Mouse (Mus musculus) stomach, embryonic 16.5 days (tissue): ENCODE measurements around the gene Ppp2r2c. TPM values are rescaled to one million over a fixed set of nuclear protein-coding genes. Genes with fewer than 3 reads are reported as not detected.

ENCODE experiments used
- ATAC-seq: fragments of 200-750 bp; cut with Nextera tagmentation; 2 replicates; pipeline ENCODE4 v1.8.0; 2017; ENCODE audit warnings: moderate number of reproducible peaks, moderate TSS enrichment; ENCODE audit not compliant: insufficient read depth, low FRiP score
- H3K27ac ChIP-seq: fragments of 300-500 bp; sonication (generic); 2 replicates; pipeline ENCODE4 v1.5.1; 2014; ENCODE audit warnings: low read length
- H3K27me3 ChIP-seq: fragments of 300-500 bp; sonication (generic); 2 replicates; pipeline ENCODE4 v1.6.1; 2014; ENCODE audit warnings: low read length, control low read depth, mixed read lengths; ENCODE audit not compliant: control insufficient read depth, insufficient read depth
- H3K36me3 ChIP-seq: fragments of 300-500 bp; sonication (generic); 2 replicates; pipeline ENCODE4 v1.6.1; 2014; ENCODE audit warnings: low read length; ENCODE audit not compliant: control insufficient read depth, insufficient read depth
- H3K4me1 ChIP-seq: fragments of 300-500 bp; sonication (generic); 2 replicates; pipeline ENCODE4 v1.6.1; 2014; ENCODE audit warnings: low read length, control low read depth, mixed read lengths; ENCODE audit not compliant: control insufficient read depth, insufficient read depth
- H3K4me2 ChIP-seq: fragments of 300-500 bp; sonication (generic); 2 replicates; pipeline ENCODE4 v1.6.1; 2014; ENCODE audit warnings: low read depth, low read length, mixed read lengths
- H3K4me3 ChIP-seq: fragments of 300-500 bp; sonication (generic); replicated peaks from 2 replicates; pipeline ENCODE4 v1.5.1; 2014; ENCODE audit warnings: mild to moderate bottlenecking, low read length
- H3K9ac ChIP-seq: fragments of 300-500 bp; sonication (generic); 2 replicates; pipeline ENCODE4 v1.6.1; 2014; ENCODE audit warnings: low read length
- H3K9me3 ChIP-seq: fragments of 300-500 bp; sonication (generic); replicated peaks from 2 replicates; pipeline ENCODE4 v1.6.1; 2016; ENCODE audit warnings: low read length, control low read depth; ENCODE audit not compliant: control insufficient read depth
- WGBS: fragments of 180-500 bp; shearing (Covaris S2); extraction: QIAGEN DNeasy Blood & Tissue Kit; methylation state at CpG from one replicate; pipeline ENCODE4 v1.1.7; 2014; 5-methylcytosine and 5-hydroxymethylcytosine counted together
- polyA plus RNA-seq: library from polyadenylated mRNA; unstranded; fragments of >200 nt; fragmentation: Nextera tagmentation; extraction: Ambion mirVana; gene quantifications from 2 replicates; pipeline ENCODE4 v1.2.1, GENCODE M21; 2015

Gene Ppp2r2c
- polyA plus RNA-seq, 1 experiment from 2014 or later = 0.63 TPM

GRCm38 (mm10) chr5:36898415-36899109 lies 30.2 kb downstream of the Ppp2r2c start:
- 70% methylated on average over 11 of the region's 11 CpGs for WGBS
- Histone ChIP-seq H3K27ac (no peak overlapping the region), H3K36me3 (no peaks in the 10 kb centered on the region), H3K9me3 (no peaks in the 10 kb centered on the region), H3K4me2 (no peak overlapping the region), H3K27me3 (no peaks in the 10 kb centered on the region), H3K9ac (no peak overlapping the region), H3K4me3 (no peak overlapping the region), H3K4me1 (no peaks in the 10 kb centered on the region)
- no peak for ATAC-seq

DNA sequence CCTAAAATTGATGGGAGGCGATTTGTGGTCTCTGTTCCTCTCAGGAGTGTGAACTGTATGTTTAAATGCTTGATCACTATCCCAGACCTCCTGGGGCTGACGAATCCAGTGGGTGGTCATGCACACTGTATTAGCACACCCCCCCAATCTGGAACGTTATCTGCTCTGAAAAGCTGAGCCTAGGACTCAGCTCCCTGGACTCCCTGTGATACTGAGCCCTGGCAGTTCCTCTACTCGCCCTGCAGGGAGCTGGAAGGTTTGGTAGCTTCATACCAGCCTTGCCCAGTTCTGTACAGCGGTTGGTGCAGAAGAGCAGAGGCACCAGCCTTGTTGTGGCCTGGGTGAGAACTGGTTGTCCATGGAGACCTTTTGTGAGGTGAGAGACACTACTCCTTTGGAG lies 31.1 kb downstream of the Ppp2r2c start:
- no peak overlapping the region for H3K4me2 ChIP-seq
- H3K27me3 ChIP-seq = no peaks in the 10 kb centered on the region
- no peak overlapping the region for H3K4me3 ChIP-seq
- no peaks in the 10 kb centered on the region for H3K9me3 ChIP-seq
- no peak overlapping the region for H3K27ac ChIP-seq
- no peak overlapping the region for H3K9ac ChIP-seq
- ATAC-seq = no peak
- no peaks in the 10 kb centered on the region for H3K36me3 ChIP-seq
- no peaks in the 10 kb centered on the region for H3K4me1 ChIP-seq
- WGBS = 64% methylated on average over 5 of the region's 5 CpGs

DNA sequence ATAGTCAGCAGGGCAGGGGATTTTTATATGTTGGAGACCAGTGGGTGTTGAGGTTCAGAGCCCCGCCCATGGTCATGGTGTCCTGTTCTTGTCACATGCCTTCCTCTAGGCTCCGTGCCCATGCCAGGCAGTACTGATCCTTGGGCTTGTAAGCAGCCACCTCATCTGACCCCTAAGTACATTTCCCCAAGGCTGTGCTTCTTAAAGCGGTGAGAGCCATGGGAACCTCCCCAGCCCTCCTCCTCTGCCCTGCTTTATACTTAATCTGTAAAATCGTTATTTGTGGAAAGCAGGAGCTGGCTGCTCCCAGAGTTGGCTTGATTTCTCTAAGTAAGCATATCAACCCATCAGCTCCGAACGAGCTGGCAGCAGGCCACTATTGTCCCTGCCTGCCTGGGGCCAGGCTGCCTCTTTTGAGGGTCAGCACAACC lies 31.9 kb downstream of the Ppp2r2c start:
- Histone ChIP-seq H3K4me2 (no peak overlapping the region), H3K27ac (no peak overlapping the region), H3K4me3 (no peak overlapping the region), H3K36me3 (no peaks in the 10 kb centered on the region), H3K9ac (no peak overlapping the region), H3K4me1 (no peaks in the 10 kb centered on the region), H3K9me3 (no peaks in the 10 kb centered on the region), H3K27me3 (no peaks in the 10 kb centered on the region)
- no peak for ATAC-seq
- 50% methylated on average over 6 of the region's 6 CpGs for WGBS

DNA sequence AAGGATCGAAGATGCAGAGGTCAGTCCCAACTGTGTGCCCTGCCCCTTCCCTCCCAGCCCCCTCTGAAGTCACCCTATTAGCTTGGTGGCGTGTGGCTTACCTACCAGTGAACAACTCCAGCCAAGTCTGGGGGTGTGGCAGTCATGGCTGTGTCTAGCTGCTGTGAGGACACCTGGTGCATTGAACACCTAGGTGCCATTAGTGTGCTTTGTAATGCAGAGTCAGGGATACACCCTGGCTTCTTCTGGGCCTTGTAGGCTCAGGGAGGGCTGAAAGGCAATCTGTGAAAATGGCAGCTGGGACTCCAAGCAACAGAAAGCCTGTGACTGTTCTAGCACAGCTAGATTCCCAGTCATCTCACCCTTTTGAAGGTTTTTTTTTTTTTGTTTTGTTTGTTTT lies 34.5 kb downstream of the Ppp2r2c start:
- no peak overlapping the region for H3K4me3 ChIP-seq
- whole genome bisulfite sequencing = 61% methylated on average over 2 of the region's 2 CpGs
- H3K27ac ChIP-seq = no peak overlapping the region
- no peak overlapping the region for H3K9ac ChIP-seq
- no peak overlapping the region for H3K4me2 ChIP-seq
- no peaks in the 10 kb centered on the region for H3K36me3 ChIP-seq
- H3K27me3 ChIP-seq = no peaks in the 10 kb centered on the region
- H3K9me3 ChIP-seq = no peaks in the 10 kb centered on the region
- H3K4me1 ChIP-seq = no peaks in the 10 kb centered on the region
- ATAC-seq = no peak

DNA sequence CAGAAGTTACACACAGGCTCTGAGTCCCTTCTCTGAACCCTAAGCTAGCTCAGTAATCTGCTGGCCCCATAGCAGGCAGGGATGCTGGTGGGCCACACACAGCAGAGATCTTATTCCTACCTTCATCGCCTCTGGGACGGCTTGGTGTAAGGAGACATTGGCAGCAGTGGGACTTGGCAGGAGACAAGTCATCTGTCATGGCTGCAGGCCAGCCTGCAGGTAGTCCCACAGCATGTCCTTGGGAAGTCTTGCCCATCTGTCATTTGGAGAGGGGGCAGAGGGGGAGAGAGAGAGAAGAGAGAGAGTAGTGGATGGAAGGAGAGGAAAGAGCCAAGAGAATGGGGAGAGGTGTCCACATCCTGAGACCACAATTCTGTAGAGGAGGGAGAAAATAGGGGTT lies 35.8 kb downstream of the Ppp2r2c start:
- WGBS = 71% methylated on average over 2 of the region's 2 CpGs
- no peak overlapping the region for H3K27ac ChIP-seq

DNA sequence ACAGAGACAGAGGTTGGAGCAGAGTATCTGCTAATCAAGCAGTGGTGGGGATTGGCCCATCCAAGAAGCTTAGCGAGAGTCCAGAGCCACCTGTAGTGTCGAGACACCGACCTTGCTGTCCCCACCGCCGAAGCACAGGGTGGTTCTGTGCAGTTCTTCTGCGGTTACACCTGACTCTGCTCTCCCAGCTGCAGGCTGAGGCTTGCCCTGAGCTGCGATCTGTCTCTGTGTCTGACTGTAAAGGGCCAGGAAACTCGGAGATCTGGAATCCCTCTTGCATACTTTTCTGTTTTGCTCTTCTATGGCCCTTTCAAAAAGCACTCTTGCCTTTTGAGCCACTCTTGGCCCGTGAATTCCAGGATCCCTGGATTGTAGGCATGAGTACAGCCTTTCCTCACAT lies 36.4 kb downstream of the Ppp2r2c start:
- Histone ChIP-seq H3K27me3 (no peaks in the 10 kb centered on the region), H3K4me1 (no peaks in the 10 kb centered on the region), H3K9ac (no peak overlapping the region), H3K4me2 (no peak overlapping the region), H3K4me3 (no peak overlapping the region), H3K36me3 (no peaks in the 10 kb centered on the region), H3K27ac (no peak overlapping the region), H3K9me3 (no peaks in the 10 kb centered on the region)
- 70% methylated on average over 9 of the region's 9 CpGs for WGBS
- no peak for ATAC-seq

More for the DNA sequence above, 35.8 kb downstream of the Ppp2r2c start:
- Histone ChIP-seq H3K36me3 (no peaks in the 10 kb centered on the region), H3K27me3 (no peaks in the 10 kb centered on the region), H3K4me1 (no peaks in the 10 kb centered on the region), H3K4me2 (no peak overlapping the region), H3K9ac (no peak overlapping the region), H3K4me3 (no peak overlapping the region), H3K9me3 (no peaks in the 10 kb centered on the region)
- ATAC-seq = no peak

DNA sequence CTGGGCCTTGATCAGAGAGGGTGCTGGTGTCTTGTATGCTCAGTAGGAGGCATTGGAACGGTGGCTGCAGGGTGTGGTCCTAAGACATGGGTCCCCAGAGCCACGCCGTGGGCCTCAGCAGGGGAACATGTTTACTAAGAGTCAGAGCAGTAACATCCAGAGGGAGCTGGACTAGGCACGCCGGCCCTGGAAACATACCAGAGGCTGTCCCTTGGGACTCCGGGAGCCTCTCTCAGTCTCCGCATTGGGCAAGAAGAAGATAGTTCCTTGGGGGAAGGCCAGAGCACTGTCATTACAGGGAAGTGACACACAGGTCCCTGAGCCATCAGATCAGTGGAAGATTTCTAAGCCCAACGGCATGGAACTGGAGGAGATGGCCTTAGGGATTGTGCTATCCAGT lies 36.9 kb downstream of the Ppp2r2c start:
- no peaks in the 10 kb centered on the region for H3K36me3 ChIP-seq
- no peak overlapping the region for H3K4me2 ChIP-seq
- H3K9ac ChIP-seq = no peak overlapping the region
- no peak for ATAC-seq
- H3K4me1 ChIP-seq = no peaks in the 10 kb centered on the region
- H3K27me3 ChIP-seq = no peaks in the 10 kb centered on the region
- WGBS = 70% methylated on average over 8 of the region's 8 CpGs
- no peak overlapping the region for H3K4me3 ChIP-seq
- no peaks in the 10 kb centered on the region for H3K9me3 ChIP-seq
- H3K27ac ChIP-seq = no peak overlapping the region

DNA sequence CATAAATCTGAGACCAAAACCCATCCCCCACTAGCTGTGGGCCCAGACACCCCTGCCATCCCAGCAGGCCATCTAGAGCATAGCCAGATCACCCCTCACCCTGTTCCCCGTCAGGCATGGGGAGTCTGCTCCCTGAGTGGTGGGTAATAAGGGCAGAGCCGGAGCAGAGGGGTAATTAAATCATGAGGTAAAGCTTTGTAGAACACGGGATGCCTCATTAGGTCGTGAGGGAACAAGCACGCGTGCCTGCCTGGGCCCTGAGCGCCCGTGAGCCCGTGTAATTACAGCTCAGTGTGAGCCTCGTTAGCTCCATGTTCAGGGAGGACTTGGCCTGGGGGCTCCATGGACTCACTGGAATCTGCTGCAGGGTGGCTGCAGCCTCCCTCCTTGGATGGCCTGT lies 39.4 kb downstream of the Ppp2r2c start:
- Histone ChIP-seq H3K4me1 (no peaks in the 10 kb centered on the region), H3K9ac (no peak overlapping the region), H3K9me3 (no peaks in the 10 kb centered on the region), H3K36me3 (no peaks in the 10 kb centered on the region), H3K27ac (no peak overlapping the region), H3K4me2 (no peak overlapping the region), H3K4me3 (no peak overlapping the region), H3K27me3 (no peaks in the 10 kb centered on the region; the same call in 1 of the 2 replicates)
- ATAC-seq = no peak
- WGBS = 66% methylated on average over 10 of the region's 10 CpGs

DNA sequence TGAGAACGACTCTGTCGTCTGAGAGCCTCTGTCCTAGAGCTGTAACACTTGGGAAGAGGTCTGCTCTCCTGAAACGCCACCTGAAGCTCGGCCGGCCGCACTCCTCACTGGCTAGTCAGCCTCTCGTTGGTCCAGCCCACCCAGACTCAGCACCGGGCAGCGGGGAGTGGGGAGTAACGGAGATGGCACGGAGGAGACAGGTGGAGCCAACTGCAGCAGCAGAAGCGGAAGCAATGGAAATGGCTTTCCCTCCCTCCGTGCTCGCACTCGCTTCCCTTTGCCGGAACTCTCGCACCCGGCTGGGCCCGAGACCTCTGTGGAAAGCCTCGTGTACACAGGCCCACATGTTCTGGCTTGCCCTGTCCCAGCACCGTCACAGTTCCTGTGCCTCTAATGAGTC lies 41.2 kb downstream of the Ppp2r2c start:
- WGBS = 81% methylated on average over 21 of the region's 21 CpGs
- no peak for ATAC-seq
- Histone ChIP-seq H3K27ac (no peak overlapping the region), H3K36me3 (no peaks in the 10 kb centered on the region), H3K9ac (no peak overlapping the region), H3K4me1 (no peaks in the 10 kb centered on the region), H3K4me3 (no peak overlapping the region), H3K9me3 (no peaks in the 10 kb centered on the region), H3K27me3 (no peaks in the 10 kb centered on the region; the same call in 1 of the 2 replicates), H3K4me2 (no peak overlapping the region)
